Mouse (Mus musculus) G1E (cell line): ENCODE data around the gene Anxa9.
A peak's percentile ranks its signal among the peaks of the same experiment; 100 is the strongest.

Experiments
- CTCF ChIP-seq: IDR thresholded peaks from 2 replicates; pipeline ENCODE4 v1.5.1; 2012; ENCODE audit warnings: low read depth, low read length, inconsistent platforms, mixed read lengths
- GATA1 ChIP-seq: IDR thresholded peaks from 2 replicates; pipeline ENCODE4 v1.6.1; 2012; ENCODE audit warnings: borderline replicate concordance, low read length, inconsistent platforms, mixed read lengths
- GATA2 ChIP-seq: IDR thresholded peaks from 2 replicates; pipeline ENCODE4 v1.6.1; 2012; ENCODE audit warnings: low read depth, low read length, inconsistent platforms, borderline replicate concordance
- POLR2AphosphoS5 ChIP-seq: IDR thresholded peaks from 2 replicates; pipeline ENCODE4 v1.6.1; 2012; ENCODE audit warnings: low read depth, low read length, inconsistent platforms; ENCODE audit not compliant: insufficient replicate concordance
- TAL1 ChIP-seq: conservative IDR thresholded peaks from 2 replicates; pipeline ENCODE4 v1.6.1; 2012; ENCODE audit warnings: low read depth, low read length, inconsistent platforms, mixed read lengths

GRCm38 (mm10) chr3:95312623-95313022, 5.6 kb upstream of the Anxa9 start:
- TF ChIP-seq CTCF (no peak), GATA1 (no peak), TAL1 (peak; percentile 94), POLR2AphosphoS5 (peak; percentile 61; the same call in 1 of the 2 replicates), GATA2 (0 out of 2 replicates have a peak, but pooled peaks have one; percentile 31)
